Mouse (Mus musculus) megakaryocyte, embryonic 14.5 days (primary cell): ENCODE data around the gene Lingo1.

ENCODE experiments used
- FLI1 ChIP-seq: IDR thresholded peaks from 2 replicates; pipeline ENCODE4 v1.6.1; 2012; ENCODE audit warnings: low read length, inconsistent platforms, mixed read lengths
- GATA1 ChIP-seq: IDR thresholded peaks from 3 replicates; pipeline ENCODE4 v1.6.1; 2012; ENCODE audit warnings: mixed read lengths, low read length, inconsistent platforms, borderline replicate concordance

DNA sequence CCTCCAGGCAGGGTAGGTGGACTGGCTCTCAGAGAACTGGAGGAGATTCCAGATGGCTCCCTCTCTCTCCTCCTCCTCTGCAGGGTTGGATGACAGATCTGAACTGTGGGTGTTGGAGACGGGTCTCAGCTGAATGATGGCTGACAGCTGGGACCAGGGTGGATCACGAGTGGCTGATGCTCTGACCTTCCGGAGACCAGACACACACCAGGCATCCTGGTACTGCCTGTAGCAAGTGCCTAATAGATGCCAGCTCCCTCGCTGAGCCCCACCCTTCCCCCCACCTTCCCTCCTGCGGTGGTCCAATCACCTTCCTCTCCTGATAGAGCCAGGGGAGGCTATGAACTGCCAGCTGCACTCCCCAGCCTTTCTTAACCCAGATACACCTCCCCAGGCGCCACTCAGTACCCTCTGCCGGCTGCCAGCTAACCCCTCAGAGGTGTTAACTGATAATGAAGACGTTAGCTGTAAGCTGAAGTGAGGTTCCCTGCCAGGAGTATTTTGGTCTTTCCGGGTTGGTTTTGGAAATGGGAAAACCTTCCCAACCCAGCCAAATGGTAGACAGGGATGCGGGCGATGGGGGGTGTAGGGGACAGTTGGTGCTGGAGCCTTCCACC, 126.6 kb downstream of the Lingo1 start:
- TF ChIP-seq GATA1 (no peak), FLI1 (no peak)
